Mouse (Mus musculus): ENCODE results near the gene Tgfbr3.

GRCm38 (mm10) chr5:107152989-107153388 is 136.4 kb downstream of the Tgfbr3 start:
- no peak for TF ChIP-seq CTCF (IDR thresholded peaks at IDR 0.05; ENCODE audit: extremely low read depth, insufficient read depth, low read length)
- TF ChIP-seq POLR2A (IDR thresholded peaks at IDR 0.05; ENCODE audit: extremely low read depth, insufficient read depth, low read length), result no peak
